Mouse (Mus musculus) embryonic facial prominence, embryonic 10.5 days (tissue): ENCODE measurements around the gene Fbxw4. TPM values are rescaled to one million over a fixed set of nuclear protein-coding genes. Genes with fewer than 3 reads are reported as not detected.
"Not testable (repeated sequence)": the region's sequence is repeated elsewhere in the genome, so short reads cannot be mapped to it uniquely, and the experiment has no call there.

ENCODE experiments used
- DNase-seq: peaks from one replicate; pipeline ENCODE4 v3.0.0-alpha.2; 2017; ENCODE audit warnings: low spot score
- H3K27ac ChIP-seq: fragments of 300-500 bp; sonication (generic); replicated peaks from 2 replicates; pipeline ENCODE4 v1.5.1; 2016; ENCODE audit warnings: mild to moderate bottlenecking
- H3K27me3 ChIP-seq: fragments of 300-500 bp; sonication (generic); replicated peaks from 2 replicates; pipeline ENCODE4 v1.6.1; 2016; ENCODE audit warnings: low read depth, mild to moderate bottlenecking; ENCODE audit not compliant: poor library complexity, severe bottlenecking
- H3K36me3 ChIP-seq: fragments of 300-500 bp; sonication (generic); replicated peaks from 2 replicates; pipeline ENCODE4 v1.6.1; 2016; ENCODE audit warnings: mild to moderate bottlenecking, moderate library complexity
- H3K4me1 ChIP-seq: fragments of 300-500 bp; sonication (generic); 2 replicates; pipeline ENCODE4 v1.6.1; 2016
- H3K4me3 ChIP-seq: fragments of 300-500 bp; sonication (generic); 2 replicates; pipeline ENCODE4 v1.5.1; 2016; ENCODE audit warnings: mild to moderate bottlenecking, moderate library complexity
- H3K9me3 ChIP-seq: fragments of 300-500 bp; sonication (generic); 2 replicates; pipeline ENCODE4 v1.6.1; 2016; ENCODE audit warnings: mild to moderate bottlenecking
- WGBS: fragments of 180-500 bp; shearing (Covaris S2); methylation state at CpG from one replicate; pipeline ENCODE4 v1.1.7; 2016; 5-methylcytosine and 5-hydroxymethylcytosine counted together
- polyA plus RNA-seq: library from polyadenylated mRNA; unstranded; fragments of >200 nt; fragmentation: Nextera tagmentation; extraction: Ambion mirVana; gene quantifications from 2 replicates; pipeline ENCODE4 v1.2.1, GENCODE M21; 2016

Gene Fbxw4
- polyA plus RNA-seq, 1 experiment from 2014 or later = 4.2 TPM

DNA sequence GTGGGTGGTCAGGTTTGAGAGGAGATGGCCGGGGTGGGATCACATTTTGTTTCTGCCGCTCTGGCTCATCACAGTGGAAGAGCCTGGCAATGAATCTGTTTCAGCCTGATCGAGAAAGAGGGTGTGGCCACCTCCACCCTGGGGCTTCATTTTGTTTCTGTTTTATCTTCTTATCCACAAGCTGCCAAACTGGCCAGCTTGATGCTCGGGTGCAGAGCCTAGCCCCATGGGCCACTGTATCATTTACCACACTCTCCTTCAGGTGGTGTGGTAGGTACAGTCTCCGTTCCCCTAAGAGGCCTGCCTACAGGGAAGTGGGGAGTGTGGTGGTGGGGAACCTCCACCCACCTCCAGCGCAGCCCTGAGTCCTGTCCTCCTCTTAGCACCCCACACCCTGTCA, 87.1 kb downstream of the Fbxw4 start:
- Histone ChIP-seq H3K27me3 (peaks cover 75% of the 10 kb centered on the region), H3K27ac (no peak overlapping the region), H3K4me3 (no peak overlapping the region), H3K9me3 (no peaks in the 10 kb centered on the region), H3K36me3 (peaks cover 45% of the 10 kb centered on the region), H3K4me1 (peaks cover 60% of the 10 kb centered on the region)
- 78% methylated on average over 6 of the region's 6 CpGs for WGBS
- DNase-seq = no peak

DNA sequence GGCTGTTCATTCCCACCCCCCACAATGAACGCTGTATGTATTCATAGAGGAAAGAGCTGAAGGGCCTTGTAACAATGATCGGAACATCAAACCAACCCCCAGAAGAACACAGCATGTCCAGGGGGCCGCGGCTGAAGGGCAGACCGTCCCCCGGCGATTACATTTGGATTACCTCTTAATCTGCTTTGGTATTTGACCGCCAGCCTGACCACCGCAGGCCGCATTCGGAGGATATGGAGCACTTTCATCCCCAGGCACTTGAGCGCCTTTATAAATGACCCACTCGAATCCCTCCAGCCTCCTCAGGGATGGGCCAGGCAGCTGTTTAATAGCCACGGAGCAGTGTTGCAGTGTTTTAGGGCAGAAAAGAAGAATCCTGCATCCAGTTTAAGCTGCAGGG, 92.7 kb downstream of the Fbxw4 start:
- 0 out of 2 replicates have a peak overlapping the region, but pooled peaks have one; percentile 16 for H3K4me3 ChIP-seq
- no peak for DNase-seq
- H3K36me3 ChIP-seq = peaks cover 13% of the 10 kb centered on the region
- peaks cover 51% of the 10 kb centered on the region for H3K4me1 ChIP-seq
- peaks cover 64% of the 10 kb centered on the region for H3K27me3 ChIP-seq
- 17% methylated on average over 14 of the region's 14 CpGs for WGBS
- no peaks in the 10 kb centered on the region for H3K9me3 ChIP-seq
- peak overlapping the region; percentile 44 for H3K27ac ChIP-seq

GRCm38 (mm10) chr19:45565925-45566715, 94.0 kb downstream of the Fbxw4 start:
- Histone ChIP-seq H3K36me3 (0 out of 2 replicates have a peak, but pooled peaks cover 3% of the 10 kb centered on the region), H3K9me3 (no peaks in the 10 kb centered on the region), H3K4me1 (peaks cover 57% of the 10 kb centered on the region), H3K27ac (peak overlapping the region; percentile 16; the same call in 1 of the 2 replicates), H3K27me3 (peaks cover 55% of the 10 kb centered on the region), H3K4me3 (no peak overlapping the region)
- 63% methylated on average over 15 of the region's 15 CpGs for WGBS
- no peak for DNase-seq

DNA sequence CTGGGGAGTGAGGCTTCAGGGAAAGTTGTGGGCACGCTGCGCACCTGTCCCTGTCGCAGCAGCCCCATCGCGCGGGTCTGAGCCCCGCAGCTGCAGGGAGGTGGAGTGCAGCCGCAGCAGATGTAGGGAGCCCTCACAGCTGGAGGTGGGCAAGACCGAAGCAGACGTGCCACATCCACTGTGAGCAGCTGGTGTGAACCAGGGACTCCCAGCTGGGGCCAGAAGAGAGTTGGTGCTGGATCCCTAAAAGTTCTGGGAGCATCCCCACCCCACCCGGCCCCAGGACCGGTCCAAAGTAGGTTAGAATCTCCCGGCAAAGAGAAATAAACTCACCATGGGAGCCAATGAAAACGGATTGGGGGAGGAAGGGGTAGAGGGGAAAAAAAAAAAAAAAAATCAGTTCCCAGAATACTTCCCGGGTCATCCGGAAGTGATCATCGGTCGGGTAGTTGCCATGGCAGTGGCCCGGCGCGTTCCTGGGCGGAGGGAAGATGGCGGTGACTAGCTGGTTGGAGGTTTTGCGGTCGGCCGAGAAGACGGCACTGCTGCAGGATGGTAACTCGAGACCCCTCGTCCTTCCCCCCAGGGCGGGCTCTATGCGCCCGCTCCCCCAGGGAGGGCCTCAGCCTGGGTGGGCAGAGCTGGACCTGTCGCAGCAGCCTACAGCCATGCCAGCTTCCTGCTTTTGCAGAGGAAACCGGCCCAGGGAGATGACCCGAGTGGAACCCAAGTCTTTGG, 99.8 kb downstream of the Fbxw4 start, which contains the start of the genes Poll and Gm17018:
Gene Poll, minus strand, starts transcription at position 379 of the 738 bp plus-strand sequence.
Gene Gm17018, plus strand, starts transcription at position 463 of the 738 bp plus-strand sequence.
- Histone ChIP-seq H3K4me3 (peak within 1 kb of the TSS; percentile 88), H3K4me1 (peaks cover 28% of the 10 kb centered on the region), H3K27ac (peak within 1 kb of the TSS; percentile 88), H3K36me3 (peaks cover 26% of the 10 kb centered on the region), H3K27me3 (peaks cover 12% of the 10 kb centered on the region; the same call in 1 of the 2 replicates), H3K9me3 (no peaks in the 10 kb centered on the region)
- DNase-seq = peak; percentile 90
- WGBS = 1% methylated on average over 35 of the region's 35 CpGs

DNA sequence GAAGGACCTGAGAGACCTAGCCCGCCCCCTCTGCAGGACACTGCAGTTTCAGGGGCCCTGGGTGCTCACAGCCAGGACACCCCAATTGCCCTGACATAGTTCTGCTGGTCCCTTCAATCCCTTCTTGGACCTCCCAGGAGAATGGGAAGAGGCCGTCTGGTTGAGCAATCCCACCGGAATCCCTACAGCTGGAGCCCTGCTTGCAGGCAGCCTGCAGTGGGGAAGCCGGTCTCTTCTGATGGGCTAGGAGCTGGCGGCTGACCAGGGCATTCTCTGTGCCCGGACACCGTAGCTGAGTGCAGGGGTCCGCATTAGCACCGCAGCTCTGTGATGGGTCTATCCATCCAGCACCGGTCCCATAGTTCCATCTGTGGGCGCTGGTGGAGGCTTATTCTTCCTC, 106.0 kb downstream of the Fbxw4 start:
- H3K4me1 ChIP-seq = peaks cover 11% of the 10 kb centered on the region
- WGBS = 93% methylated on average over 11 of the region's 11 CpGs
- no peak for DNase-seq
- peaks cover 6% of the 10 kb centered on the region for H3K27me3 ChIP-seq
- H3K27ac ChIP-seq = no peak overlapping the region
- H3K9me3 ChIP-seq = no peaks in the 10 kb centered on the region
- no peak overlapping the region for H3K4me3 ChIP-seq
- peaks cover 62% of the 10 kb centered on the region for H3K36me3 ChIP-seq

GRCm38 (mm10) chr19:45552187-45552586, 107.9 kb downstream of the Fbxw4 start:
- Histone ChIP-seq H3K4me1 (peaks cover 25% of the 10 kb centered on the region), H3K36me3 (peaks cover 53% of the 10 kb centered on the region), H3K9me3 (no peaks in the 10 kb centered on the region), H3K27ac (no peak overlapping the region), H3K4me3 (no peak overlapping the region), H3K27me3 (peaks cover 22% of the 10 kb centered on the region)
- no peak for DNase-seq
- 81% methylated on average over 6 of the region's 6 CpGs for WGBS

GRCm38 (mm10) chr19:45549948-45550347, 110.2 kb downstream of the Fbxw4 start:
- Histone ChIP-seq H3K27ac (no peak overlapping the region), H3K4me3 (no peak overlapping the region), H3K4me1 (peaks cover 30% of the 10 kb centered on the region), H3K9me3 (no peaks in the 10 kb centered on the region), H3K36me3 (peaks cover 32% of the 10 kb centered on the region), H3K27me3 (peaks cover 45% of the 10 kb centered on the region)
- DNase-seq = no peak
- 84% methylated on average over 4 of the region's 4 CpGs for whole genome bisulfite sequencing

- Histone ChIP-seq H3K9me3 (no peaks in the 10 kb centered on the region), H3K36me3 (peaks cover 25% of the 10 kb centered on the region), H3K27me3 (peaks cover 51% of the 10 kb centered on the region), H3K27ac (no peak overlapping the region; the same call in 1 of the 2 replicates), H3K4me1 (peaks cover 36% of the 10 kb centered on the region), H3K4me3 (no peak overlapping the region)
- no peak for DNase-seq
- WGBS = 82% methylated on average over 23 of the region's 23 CpGs
Observed at GRCm38 (mm10) chr19:45549128-45549915, 110.8 kb downstream of the Fbxw4 start.

GRCm38 (mm10) chr19:45548196-45548595, 111.9 kb downstream of the Fbxw4 start:
- H3K9me3 ChIP-seq, H3K4me3 ChIP-seq, H3K27ac ChIP-seq: not testable (repeated sequence)
- Histone ChIP-seq H3K4me1 (peaks cover 41% of the 10 kb centered on the region), H3K36me3 (peaks cover 14% of the 10 kb centered on the region), H3K27me3 (peaks cover 62% of the 10 kb centered on the region)
- DNase-seq = peak; percentile 45

DNA sequence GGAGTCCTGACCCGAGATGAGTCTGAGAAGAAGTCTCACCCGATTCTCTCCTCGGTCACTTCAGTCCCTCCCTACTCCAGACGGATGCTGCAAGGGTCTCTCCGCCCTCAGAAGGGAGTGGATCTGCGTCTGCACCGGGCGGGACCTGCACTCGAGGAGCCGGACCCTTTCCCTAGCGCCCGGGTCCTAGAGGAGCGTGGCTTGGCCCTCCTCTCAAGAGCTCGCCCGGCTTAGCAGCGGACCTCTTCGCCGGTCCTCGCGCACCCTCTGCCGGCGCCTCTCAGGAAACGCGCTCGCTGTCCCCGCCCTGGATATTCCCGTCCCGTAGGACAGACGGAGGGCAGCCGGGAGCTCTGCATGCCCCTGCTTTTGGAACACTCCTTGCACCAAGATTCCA, 115.2 kb downstream of the Fbxw4 start:
- H3K4me3 ChIP-seq = peak overlapping the region; percentile 51
- no peak overlapping the region for H3K27ac ChIP-seq
- H3K4me1 ChIP-seq = peaks cover 53% of the 10 kb centered on the region
- under 1% methylated on average over 30 of the region's 30 CpGs for WGBS
- DNase-seq = peak; percentile 90
- H3K36me3 ChIP-seq = no peaks in the 10 kb centered on the region
- H3K9me3 ChIP-seq = no peaks in the 10 kb centered on the region
- H3K27me3 ChIP-seq = peaks cover 95% of the 10 kb centered on the region

DNA sequence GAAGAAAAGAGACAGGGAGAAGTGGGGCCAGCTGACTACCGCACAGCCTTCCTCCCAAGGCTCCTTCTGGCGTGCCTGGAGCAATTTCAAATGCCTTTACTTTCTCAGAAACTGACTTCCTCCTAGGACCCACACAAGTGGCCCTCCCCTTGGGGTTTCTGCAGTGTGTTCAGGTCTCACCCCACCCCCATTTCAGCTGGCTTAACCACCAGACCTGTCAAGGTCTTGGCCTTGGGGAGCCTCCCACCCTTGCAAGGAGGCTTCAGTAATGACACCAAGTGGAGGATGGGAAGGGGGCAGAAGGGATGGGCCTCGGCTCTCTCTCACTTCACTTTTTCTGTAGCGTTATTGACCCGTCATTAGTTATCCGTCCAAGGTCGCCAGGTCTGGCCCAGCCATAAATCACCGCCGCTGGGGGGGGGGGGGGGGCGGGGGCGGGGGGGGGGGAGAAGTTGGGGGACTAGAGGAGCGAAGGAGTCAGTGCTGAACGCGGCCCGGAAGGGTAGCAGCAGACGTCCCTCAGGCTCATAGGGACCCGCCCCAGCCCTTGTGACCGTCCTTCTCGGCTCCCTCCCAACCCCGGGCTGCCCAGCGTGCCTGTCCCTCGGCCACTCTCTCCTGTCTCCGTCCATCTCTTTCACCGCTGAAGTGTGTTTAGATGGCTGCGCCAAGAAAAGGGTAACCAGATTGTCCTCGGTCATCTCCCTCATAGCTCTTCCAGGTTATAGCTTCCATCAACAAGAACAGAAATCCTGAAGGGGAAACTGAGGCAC, 115.8 kb downstream of the Fbxw4 start:
- peaks cover 50% of the 10 kb centered on the region for H3K4me1 ChIP-seq
- DNase-seq = no peak
- no peaks in the 10 kb centered on the region for H3K36me3 ChIP-seq
- WGBS = 1% methylated on average over 22 of the region's 26 CpGs
- H3K9me3 ChIP-seq = no peaks in the 10 kb centered on the region
- peaks cover 96% of the 10 kb centered on the region for H3K27me3 ChIP-seq
- no peak overlapping the region for H3K27ac ChIP-seq
- H3K4me3 ChIP-seq = peak overlapping the region; percentile 51
